ENCODE assay signal across 19 mouse cellular contexts in the genomic region with DNA sequence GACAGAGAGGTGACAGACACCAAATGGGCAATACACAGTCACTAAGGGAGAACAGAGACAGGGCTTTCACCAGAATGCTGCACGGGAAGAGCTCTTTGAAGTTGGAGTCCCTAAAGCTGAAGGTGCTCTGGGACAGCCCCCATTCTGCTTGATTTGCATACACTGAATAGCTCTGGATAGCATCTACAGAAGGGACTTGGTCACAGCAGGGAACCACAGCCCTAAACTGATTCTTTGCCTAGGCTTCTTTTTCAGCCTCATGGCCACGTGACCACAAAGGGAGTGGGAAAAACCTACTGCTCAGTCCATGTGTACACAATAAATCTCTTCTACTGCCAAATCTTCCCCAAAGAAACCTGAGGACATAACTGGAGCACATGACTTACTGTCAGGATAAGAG.
DNase-seq lines count a peak whose midpoint lies in the region; ATAC-seq and TF ChIP-seq lines count a peak whose summit lies in the region.
"Had no signal": no experiment of that assay in that cellular context is flagged by ENCODE, and none has a peak within 500 bp of the region (broad histone marks: within the 10 kb centered on the region; RNA-seq: fewer than 3 reads in every experiment).

No protein-coding gene starts in this region.

- no peaks in the 10 kb centered on the region for H3K9me3 ChIP-seq in forebrain, embryonic 12.5 days
- H3K9me3 ChIP-seq in forebrain, embryonic 11.5 days (ENCODE audit: control insufficient read depth, low read length) = no peaks in the 10 kb centered on the region
- H3K9me3 ChIP-seq in kidney, embryonic 15.5 days (replicated peaks) = no peaks in the 10 kb centered on the region
- H3K9me3 ChIP-seq: embryonic facial prominence, embryonic 12.5 days; forebrain, embryonic 13.5 days; liver, embryonic 13.5 days had no signal

- peaks cover 19% of the 10 kb centered on the region; the same call in 1 of the 2 replicates for H3K27me3 ChIP-seq in forebrain, embryonic 12.5 days
- H3K27me3 ChIP-seq in forebrain, embryonic 11.5 days (ENCODE audit: control insufficient read depth, insufficient read depth, low read length) = no peaks in the 10 kb centered on the region
- peaks cover 7% of the 10 kb centered on the region for H3K27me3 ChIP-seq in C2C12 (ENCODE audit: control insufficient read depth, insufficient read depth, insufficient read length)
- H3K27me3 ChIP-seq in splenic B cell, adult 2 months (ENCODE audit: control insufficient read depth, insufficient read depth, low read length, poor library complexity, severe bottlenecking) = no peaks in the 10 kb centered on the region
- peaks cover 19% of the 10 kb centered on the region for H3K27me3 ChIP-seq in kidney, embryonic 15.5 days
- H3K27me3 ChIP-seq: embryonic facial prominence, embryonic 12.5 days had no signal

- no peaks in the 10 kb centered on the region for H3K79me2 ChIP-seq in C2C12 (ENCODE audit: control insufficient read depth, insufficient read depth)

- no peak overlapping the region for H3K4me2 ChIP-seq in forebrain, embryonic 12.5 days
- no peak overlapping the region for H3K4me2 ChIP-seq in forebrain, embryonic 11.5 days (ENCODE audit: low read depth, low read length, severe bottlenecking)
- no peak overlapping the region for H3K4me2 ChIP-seq in kidney, embryonic 15.5 days
- H3K4me2 ChIP-seq: embryonic facial prominence, embryonic 12.5 days; forebrain, embryonic 13.5 days; liver, embryonic 13.5 days; midbrain, embryonic 11.5 days had no signal

- 0 out of 2 replicates have a peak, but pooled peaks have one; percentile 23 for ATAC-seq in forebrain, embryonic 12.5 days (ENCODE audit: low FRiP score)
- ATAC-seq in forebrain, embryonic 11.5 days (replicated peaks; ENCODE audit: low FRiP score) = no peak
- ATAC-seq in kidney, embryonic 15.5 days (replicated peaks; ENCODE audit: low FRiP score) = no peak
- ATAC-seq: forebrain, embryonic 13.5 days; hindbrain, embryonic 16.5 days had no signal

- no peak overlapping the region for H3ac ChIP-seq in C2C12 (ENCODE audit: control insufficient read depth, insufficient read length, low read depth)

- TF ChIP-seq CTCF in C2C12 (IDR thresholded peaks at IDR 0.05; ENCODE audit: control insufficient read depth, insufficient read depth, insufficient read length) = no peak

- WGBS in forebrain, embryonic 12.5 days = 12% methylated on average over 2 of the region's 2 CpGs
- WGBS in forebrain, embryonic 11.5 days = 10% methylated on average over 2 of the region's 2 CpGs
- 20% methylated on average over 2 of the region's 2 CpGs for WGBS in kidney, embryonic 15.5 days

- H3K36me3 ChIP-seq in forebrain, embryonic 12.5 days (replicated peaks) = no peaks in the 10 kb centered on the region
- no peaks in the 10 kb centered on the region for H3K36me3 ChIP-seq in forebrain, embryonic 11.5 days (ENCODE audit: control insufficient read depth, insufficient read depth, low read length)
- no peaks in the 10 kb centered on the region for H3K36me3 ChIP-seq in C2C12 (ENCODE audit: control insufficient read depth, insufficient read depth)
- no peaks in the 10 kb centered on the region for H3K36me3 ChIP-seq in splenic B cell, adult 2 months (ENCODE audit: control insufficient read depth, insufficient read depth, low read length, poor library complexity, severe bottlenecking)
- H3K36me3 ChIP-seq in kidney, embryonic 15.5 days = no peaks in the 10 kb centered on the region
- H3K36me3 ChIP-seq: embryonic facial prominence, embryonic 12.5 days; liver, embryonic 13.5 days had no signal

- no peaks in the 10 kb centered on the region for H3K79me3 ChIP-seq in C2C12 (ENCODE audit: low read depth)

- no peak overlapping the region for H3K4me3 ChIP-seq in forebrain, embryonic 12.5 days (replicated peaks)
- H3K4me3 ChIP-seq in forebrain, embryonic 11.5 days (ENCODE audit: low read depth, low read length) = no peak overlapping the region
- H3K4me3 ChIP-seq in C2C12 (ENCODE audit: insufficient read depth, poor library complexity, severe bottlenecking) = no peak overlapping the region
- H3K4me3 ChIP-seq in kidney, embryonic 15.5 days (replicated peaks) = no peak overlapping the region
- H3K4me3 ChIP-seq: embryonic facial prominence, embryonic 12.5 days; forebrain, embryonic 13.5 days; heart, adult 2 months; liver, embryonic 13.5 days had no signal

- DNase-seq in forebrain, embryonic 11.5 days (ENCODE audit: low spot score) = no peak
- peak; percentile 16 for DNase-seq in WW6 (ENCODE audit: low read depth, low spot score)
- peak; percentile 67 for DNase-seq in splenic B cell, adult 2 months (ENCODE audit: low read depth, low spot score)
- no peak for DNase-seq in ovary, postnatal 10 days (ENCODE audit: low spot score)
- DNase-seq in gastrocnemius, postnatal 4 days (ENCODE audit: low spot score in 2 of 2) = no peak
- DNase-seq: adrenal gland, postnatal 14 days; cerebellum, postnatal 25 days; heart, adult 2 months; heart, postnatal 10 days; kidney, postnatal 25 days; liver, embryonic 13.5 days; lung, postnatal 36 days had no signal

- H3K27ac ChIP-seq in forebrain, embryonic 12.5 days = no peak overlapping the region
- H3K27ac ChIP-seq in forebrain, embryonic 11.5 days (ENCODE audit: low read depth, low read length) = no peak overlapping the region
- H3K27ac ChIP-seq in kidney, embryonic 15.5 days = no peak overlapping the region
- H3K27ac ChIP-seq: embryonic facial prominence, embryonic 12.5 days; forebrain, embryonic 13.5 days; heart, adult 2 months; liver, embryonic 13.5 days had no signal

- peaks cover 25% of the 10 kb centered on the region for H3K4me1 ChIP-seq in forebrain, embryonic 12.5 days
- peaks cover 12% of the 10 kb centered on the region for H3K4me1 ChIP-seq in forebrain, embryonic 11.5 days (replicated peaks; ENCODE audit: control insufficient read depth, insufficient read depth, low read length)
- H3K4me1 ChIP-seq in kidney, embryonic 15.5 days = peaks cover 25% of the 10 kb centered on the region

- no peak overlapping the region for H3K9ac ChIP-seq in forebrain, embryonic 12.5 days
- H3K9ac ChIP-seq in forebrain, embryonic 11.5 days (ENCODE audit: low read length) = no peak overlapping the region
- H3K9ac ChIP-seq in kidney, embryonic 15.5 days = no peak overlapping the region
- H3K9ac ChIP-seq: embryonic facial prominence, embryonic 12.5 days; forebrain, embryonic 13.5 days; liver, embryonic 13.5 days had no signal

TF ChIP-seq in C2C12, 6 proteins besides CTCF, POLR2A, EP300 and RAD21:
- no peak for TF ChIP-seq MYOD1 (IDR thresholded peaks at IDR 0.05; ENCODE audit: control insufficient read depth, insufficient read length, low read depth)
- no peak for TF ChIP-seq CEBPB (IDR thresholded peaks at IDR 0.05; ENCODE audit: low read depth)
- no peak for TF ChIP-seq FOSL1 (IDR thresholded peaks at IDR 0.05; ENCODE audit: insufficient read depth, low read length, poor library complexity, severe bottlenecking)
- TF ChIP-seq USF1 (IDR thresholded peaks at IDR 0.05; ENCODE audit: low read depth) = peak; percentile 73
- TF ChIP-seq MYOG (IDR thresholded peaks at IDR 0.05; ENCODE audit: control insufficient read depth, extremely low read depth, insufficient read length) = no peak

Comparison
In these comparisons a context has a peak if more than half of its experiments do, and no peak if none do; other contexts are left out.
1. DNase-seq: peak in WW6 (single experiment) and splenic B cell, adult 2 months (single experiment); none in forebrain, embryonic 11.5 days (single experiment), ovary, postnatal 10 days (single experiment) and gastrocnemius, postnatal 4 days (0 of 2).